Comparison of ENCODE assay signal across 8 mouse cellular contexts in the genomic region with DNA sequence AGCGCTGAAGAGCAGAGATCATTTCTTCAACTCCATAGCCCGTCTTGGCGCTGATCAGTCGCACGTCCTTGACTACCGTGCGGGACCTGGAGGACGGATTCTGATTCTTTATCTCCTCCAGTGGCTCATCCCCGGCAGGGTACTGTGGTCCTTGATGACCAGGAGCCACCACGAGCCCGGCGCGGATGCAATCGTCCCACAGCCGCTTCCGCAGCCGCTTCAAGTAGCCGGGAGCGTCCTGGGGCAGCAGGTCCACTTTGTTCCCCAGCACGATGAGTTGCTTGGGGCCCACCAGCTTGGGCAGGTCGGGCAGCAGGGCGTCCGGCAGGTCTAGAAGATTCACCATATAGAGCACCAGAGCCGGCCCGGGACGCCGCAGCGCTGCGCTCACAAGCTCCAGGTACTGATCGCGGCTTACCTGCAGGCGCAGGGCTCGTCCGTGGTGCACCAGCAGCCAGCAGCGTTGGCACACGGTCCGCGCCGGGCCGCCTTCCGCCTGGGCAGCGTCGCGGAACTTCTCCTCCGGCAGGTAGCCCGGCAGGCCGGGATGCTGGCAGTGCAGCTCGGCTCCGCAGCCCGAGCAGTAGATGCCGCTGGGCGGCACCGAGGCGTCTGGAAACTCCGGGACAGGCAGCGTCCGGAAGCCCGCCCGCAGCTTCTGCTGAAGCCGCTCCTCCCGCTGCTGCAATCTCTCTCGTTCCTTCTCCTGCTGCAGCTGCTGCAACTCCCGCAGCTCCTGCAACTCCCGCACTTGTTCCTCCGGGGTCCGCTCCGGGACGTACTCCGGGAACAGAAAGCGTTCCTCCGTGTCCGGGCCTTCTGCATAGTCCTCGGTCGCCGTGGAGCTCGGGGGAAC. TPM values are rescaled to one million over a fixed set of nuclear protein-coding genes. Genes with fewer than 3 reads are reported as not detected.
DNase-seq lines count a peak whose midpoint lies in the region; ATAC-seq and TF ChIP-seq lines count a peak whose summit lies in the region.

No protein-coding gene starts in this region.

- H3K79me2 ChIP-seq in MEL (ENCODE audit: control insufficient read depth, insufficient read depth, low read length, poor library complexity), result peaks cover 58% of the 10 kb centered on the region

- H3K36me3 ChIP-seq in MEL (ENCODE audit: control insufficient read depth in 1 of 2, insufficient read depth in 2 of 2, low read length in 2 of 2), result peaks cover 16 to 26% of the 10 kb centered on the region in 2 experiments
- peaks cover 47% of the 10 kb centered on the region for H3K36me3 ChIP-seq in heart, embryonic 14.5 days (ENCODE audit: control insufficient read depth, insufficient read depth, low read length)
- peaks cover 7% of the 10 kb centered on the region; the same call in 1 of the 2 replicates for H3K36me3 ChIP-seq in stomach, postnatal 0 days (ENCODE audit: control insufficient read depth, insufficient read depth, low read length)

- peak overlapping the region; percentile 100 for H3K4me2 ChIP-seq in heart, embryonic 14.5 days (ENCODE audit: low read length)
- H3K4me2 ChIP-seq in stomach, postnatal 0 days (replicated peaks; ENCODE audit: low read depth), result peak overlapping the region; percentile 99

- H3K9ac ChIP-seq in MEL (ENCODE audit: control insufficient read depth, low read depth, low read length, poor library complexity, severe bottlenecking), result peak overlapping the region; percentile 85
- H3K9ac ChIP-seq in heart, embryonic 14.5 days (ENCODE audit: low read length), result peak overlapping the region; percentile 81
- H3K9ac ChIP-seq in stomach, postnatal 0 days (ENCODE audit: low read length), result peak overlapping the region; percentile 95

- TF ChIP-seq RAD21 in MEL (IDR thresholded peaks at IDR 0.05; ENCODE audit: low read depth, low read length), result no peak

- no peak for TF ChIP-seq EP300 in MEL (IDR thresholded peaks at IDR 0.05; ENCODE audit: low read depth in 1 of 2, low read length in 2 of 2)
- TF ChIP-seq EP300 in stomach, postnatal 0 days (optimal IDR thresholded peaks at IDR 0.05), result no peak

- no peak; a peak in 1 of 4 replicates for TF ChIP-seq POLR2A in MEL (IDR thresholded peaks at IDR 0.05; ENCODE audit: control insufficient read depth in 1 of 2, insufficient read depth in 1 of 2, low read depth in 1 of 2, low read length in 2 of 2, poor library complexity in 1 of 2)

- H3K4me1 ChIP-seq in MEL (ENCODE audit: control insufficient read depth in 1 of 2, insufficient read depth in 2 of 2, low read length in 2 of 2), result peaks cover 5 to 8% of the 10 kb centered on the region in 2 experiments
- H3K4me1 ChIP-seq in heart, embryonic 14.5 days (ENCODE audit: control insufficient read depth in 2 of 2, insufficient read depth in 2 of 2, low read length in 2 of 2), result peaks cover 6 to 22% of the 10 kb centered on the region in 2 experiments
- H3K4me1 ChIP-seq in stomach, postnatal 0 days (replicated peaks; ENCODE audit: control insufficient read depth, insufficient read depth), result peaks cover 10% of the 10 kb centered on the region; the same call in 1 of the 2 replicates

- peak overlapping the region; percentile 96 for H3K27ac ChIP-seq in layer of hippocampus, adult 2 months
- H3K27ac ChIP-seq in MEL (ENCODE audit: control insufficient read depth, low read depth, low read length), result peak overlapping the region; percentile 25
- no peak overlapping the region for H3K27ac ChIP-seq in heart, embryonic 14.5 days (replicated peaks in 1 of 2; ENCODE audit: control insufficient read depth in 1 of 2, insufficient read depth in 1 of 2, low read depth in 2 of 2, low read length in 2 of 2)
- H3K27ac ChIP-seq in stomach, postnatal 0 days (replicated peaks), result peak overlapping the region; percentile 8; the same call in 1 of the 2 replicates

- intact Hi-C loops in left cerebral cortex, postnatal 36 days (cut with DNase I), result no loop called here

- no peak for DNase-seq in layer of hippocampus, adult 2 months (ENCODE audit: low spot score in 2 of 2)
- DNase-seq in layer of hippocampus, adult 18-20 months (ENCODE audit: low spot score in 2 of 2), result no peak
- DNase-seq in MEL (ENCODE audit: low read depth, low spot score), result peak; percentile 71
- DNase-seq in embryo, embryonic 11 days, result peak; percentile 60
- DNase-seq in left cerebral cortex, postnatal 36 days (ENCODE audit: low spot score in 2 of 2), result peak; percentile 8 to 13
- DNase-seq in mesoderm, embryonic 11.5 days (ENCODE audit: low read depth, low spot score), result peak; percentile 6
- DNase-seq in stomach, postnatal 0 days (ENCODE audit: low spot score), result peak; percentile 56

- under 1% methylated on average over 76 of the region's 76 CpGs for WGBS in heart, embryonic 14.5 days
- WGBS in stomach, postnatal 0 days, result under 1% methylated on average over 73 of the region's 76 CpGs

- H3K27me3 ChIP-seq in MEL (ENCODE audit: control insufficient read depth in 1 of 2, insufficient read depth in 2 of 2, low read length in 2 of 2), result no peaks in the 10 kb centered on the region
- no peaks in the 10 kb centered on the region for H3K27me3 ChIP-seq in heart, embryonic 14.5 days (ENCODE audit: control insufficient read depth, insufficient read depth, low read length)
- no peaks in the 10 kb centered on the region for H3K27me3 ChIP-seq in stomach, postnatal 0 days (ENCODE audit: control insufficient read depth, insufficient read depth, low read length)

- peak overlapping the region; percentile 97 for H3K4me3 ChIP-seq in layer of hippocampus, adult 2 months
- H3K4me3 ChIP-seq in MEL (ENCODE audit: control insufficient read depth in 1 of 2, insufficient read depth in 1 of 2, low read depth in 2 of 2, low read length in 2 of 2), result peak overlapping the region; percentile 70 to 84
- H3K4me3 ChIP-seq in heart, embryonic 14.5 days (ENCODE audit: control insufficient read depth in 1 of 2, insufficient read depth in 1 of 2, low read depth in 1 of 2, low read length in 2 of 2), result peak overlapping the region; percentile 68 to 92
- peak overlapping the region; percentile 83 for H3K4me3 ChIP-seq in stomach, postnatal 0 days (ENCODE audit: low read depth, low read length)

- no peaks in the 10 kb centered on the region for H3K9me3 ChIP-seq in MEL (replicated peaks; ENCODE audit: insufficient read depth, low read length)
- H3K9me3 ChIP-seq in heart, embryonic 14.5 days (ENCODE audit: control insufficient read depth, low read length), result no peaks in the 10 kb centered on the region
- no peaks in the 10 kb centered on the region for H3K9me3 ChIP-seq in stomach, postnatal 0 days (ENCODE audit: control insufficient read depth, low read length)

- peak; percentile 40 for ATAC-seq in heart, embryonic 14.5 days (ENCODE audit: insufficient number of reproducible peaks, insufficient read depth, low FRiP score, low read depth)
- ATAC-seq in stomach, postnatal 0 days (ENCODE audit: low FRiP score, low TSS enrichment), result peak; percentile 19

- no peak for TF ChIP-seq CTCF in layer of hippocampus, adult 2 months (conservative IDR thresholded peaks at IDR 0.05)
- 0 out of 6 replicates have a peak, but pooled peaks of 1 of the 3 experiments have one; percentile 1 for TF ChIP-seq CTCF in MEL (IDR thresholded peaks at IDR 0.05 in 2 of 3, conservative IDR thresholded peaks at IDR 0.05 in 1 of 3; ENCODE audit: control insufficient read depth in 1 of 3, insufficient read depth in 1 of 3, low read depth in 2 of 3, low read length in 3 of 3, poor library complexity in 1 of 3, severe bottlenecking in 1 of 3)
- no peak for TF ChIP-seq CTCF in stomach, postnatal 0 days (IDR thresholded peaks at IDR 0.05; ENCODE audit: low read depth)

TF ChIP-seq in MEL, 35 proteins besides CTCF, POLR2A, EP300 and RAD21:
- TF ChIP-seq TAL1 (IDR thresholded peaks at IDR 0.05; ENCODE audit: low read length) (no peak), UBTF (IDR thresholded peaks at IDR 0.05; ENCODE audit: borderline replicate concordance, insufficient read depth, low read depth, low read length) (peak; percentile 95; the same call in 1 of the 2 replicates)

RNA-seq across cellular contexts. Expression of gene Noa1, which starts 0.6 kb away (rescaled TPM):
- 10 to 100 TPM; 25.7 to 25.9 TPM for total RNA-seq in layer of hippocampus, adult 2 months (2021)
- 10 to 100 TPM; 24.5 to 24.8 TPM for total RNA-seq in layer of hippocampus, adult 18-20 months (2021)
- total RNA-seq in MEL (2012; rRNA removed), result 42.4 and 52.4 TPM in 2 replicates
- polyA plus RNA-seq in MEL (2012; ENCODE audit: insufficient read depth in 1 of 2, insufficient read length in 2 of 2, low read depth in 1 of 2, low replicate concordance in 2 of 2, missing spikeins in 1 of 2), result 100 to 1,000 TPM in 1 of 2 experiments, 10 to 100 TPM in 1; 96.2 to 265 TPM
- polyA plus RNA-seq in heart, embryonic 14.5 days (2014; fragmentation: Nextera tagmentation; extraction: Ambion mirVana), result 17.0 and 17.3 TPM in 2 replicates
- total RNA-seq in left cerebral cortex, postnatal 36 days (2021), result 10 to 100 TPM; 24.0 to 26.4 TPM
- polyA plus RNA-seq in stomach, postnatal 0 days (2015; fragmentation: Nextera tagmentation; extraction: Ambion mirVana), result 15.1 and 16.3 TPM in 2 replicates

RNA-seq across cellular contexts. Expression of gene Polr2b, which starts 0.7 kb away (rescaled TPM):
- 10 to 100 TPM; 48.3 to 51.5 TPM for total RNA-seq in layer of hippocampus, adult 2 months (2021)
- 10 to 100 TPM; 44.0 to 48.4 TPM for total RNA-seq in layer of hippocampus, adult 18-20 months (2021)
- 178 and 213 TPM in 2 replicates for total RNA-seq in MEL (2012; rRNA removed)
- polyA plus RNA-seq in MEL (2012; ENCODE audit: insufficient read depth in 1 of 2, insufficient read length in 2 of 2, low read depth in 1 of 2, low replicate concordance in 2 of 2, missing spikeins in 1 of 2), result 10 to 100 TPM; 58.3 to 91.4 TPM
- polyA plus RNA-seq in heart, embryonic 14.5 days (2014; fragmentation: Nextera tagmentation; extraction: Ambion mirVana), result 40.0 and 40.3 TPM in 2 replicates
- 10 to 100 TPM; 45.6 to 45.8 TPM for total RNA-seq in left cerebral cortex, postnatal 36 days (2021)
- 21.7 and 23.5 TPM in 2 replicates for polyA plus RNA-seq in stomach, postnatal 0 days (2015; fragmentation: Nextera tagmentation; extraction: Ambion mirVana)

RNA-seq across cellular contexts. Expression of gene Rest, which starts 44.0 kb away (rescaled TPM):
- 1 to 10 TPM; 3.4 to 4.4 TPM for total RNA-seq in layer of hippocampus, adult 2 months (2021)
- total RNA-seq in layer of hippocampus, adult 18-20 months (2021), result 1 to 10 TPM; 4.3 to 4.4 TPM
- 19.3 and 21.0 TPM in 2 replicates for total RNA-seq in MEL (2012; rRNA removed)
- polyA plus RNA-seq in MEL (2012; ENCODE audit: insufficient read depth in 1 of 2, insufficient read length in 2 of 2, low read depth in 1 of 2, low replicate concordance in 2 of 2, missing spikeins in 1 of 2), result 10 to 100 TPM in 1 of 2 experiments, 1 to 10 TPM in 1; 7.4 to 20.6 TPM
- 26.1 and 26.7 TPM in 2 replicates for polyA plus RNA-seq in heart, embryonic 14.5 days (2014; fragmentation: Nextera tagmentation; extraction: Ambion mirVana)
- total RNA-seq in left cerebral cortex, postnatal 36 days (2021), result 1 to 10 TPM; 3.4 to 3.6 TPM
- 12.1 and 12.5 TPM in 2 replicates for polyA plus RNA-seq in stomach, postnatal 0 days (2015; fragmentation: Nextera tagmentation; extraction: Ambion mirVana)

Comparison
In these comparisons a context has a peak if more than half of its experiments do, and no peak if none do; other contexts are left out.
1. DNase-seq: peak in MEL (single experiment), embryo, embryonic 11 days (single experiment), left cerebral cortex, postnatal 36 days (2 of 2), mesoderm, embryonic 11.5 days (single experiment) and stomach, postnatal 0 days (single experiment); none in layer of hippocampus, adult 2 months (0 of 2) and layer of hippocampus, adult 18-20 months (0 of 2).
2. H3K27ac ChIP-seq: peak in layer of hippocampus, adult 2 months (single experiment), MEL (single experiment) and stomach, postnatal 0 days (single experiment); none in heart, embryonic 14.5 days (0 of 2).
3. Peak in every context shown above with its lines, with median percentiles within 50 percentile points of each other: H3K4me3 ChIP-seq and H3K9ac ChIP-seq.